Mouse (Mus musculus) neural tube, embryonic 11.5 days (tissue): ENCODE data around the gene Snx29. TPM values are rescaled to one million over a fixed set of nuclear protein-coding genes. Genes with fewer than 3 reads are reported as not detected.

Source experiments
- ATAC-seq: fragments of 200-750 bp; cut with Nextera tagmentation; 2 replicates; pipeline ENCODE4 v1.8.0; 2017; ENCODE audit warnings: moderate number of reproducible peaks, mild to moderate bottlenecking, moderate TSS enrichment, moderate library complexity; ENCODE audit not compliant: insufficient read depth, low FRiP score, low TSS enrichment
- DNase-seq: peaks from one replicate; pipeline ENCODE4 v3.0.0-alpha.2; 2015; ENCODE audit warnings: low spot score
- H3K27ac ChIP-seq: fragments of 300-500 bp; sonication (generic); 2 replicates; pipeline ENCODE4 v1.5.1; 2014; ENCODE audit warnings: low read depth, mild to moderate bottlenecking, low read length
- H3K27me3 ChIP-seq: fragments of 300-500 bp; sonication (generic); 2 replicates; pipeline ENCODE4 v1.6.1; 2014; ENCODE audit warnings: mild to moderate bottlenecking, low read length, mixed read lengths; ENCODE audit not compliant: control insufficient read depth, insufficient read depth
- H3K36me3 ChIP-seq: fragments of 300-500 bp; sonication (generic); 2 replicates; pipeline ENCODE4 v1.6.1; 2014; ENCODE audit warnings: mild to moderate bottlenecking, low read length, moderate library complexity, mixed read lengths; ENCODE audit not compliant: control insufficient read depth, insufficient read depth
- H3K4me1 ChIP-seq: fragments of 300-500 bp; sonication (generic); 2 replicates; pipeline ENCODE4 v1.6.1; 2014; ENCODE audit warnings: low read length, mixed read lengths; ENCODE audit not compliant: control insufficient read depth, insufficient read depth
- H3K4me2 ChIP-seq: fragments of 300-500 bp; sonication (generic); 2 replicates; pipeline ENCODE4 v1.6.1; 2014; ENCODE audit warnings: low read depth, mild to moderate bottlenecking, moderate library complexity
- H3K4me3 ChIP-seq: fragments of 300-500 bp; sonication (generic); 2 replicates; pipeline ENCODE4 v1.5.1; 2014; ENCODE audit warnings: low read depth, low read length
- H3K9ac ChIP-seq: fragments of 300-500 bp; sonication (generic); 2 replicates; pipeline ENCODE4 v1.6.1; 2014; ENCODE audit warnings: mild to moderate bottlenecking, low read length
- H3K9me3 ChIP-seq: fragments of 300-500 bp; sonication (generic); 2 replicates; pipeline ENCODE4 v1.6.1; 2016; ENCODE audit warnings: low read length; ENCODE audit not compliant: control insufficient read depth
- WGBS: fragments of 180-500 bp; shearing (Covaris S2); extraction: QIAGEN DNeasy Blood & Tissue Kit; methylation state at CpG from one replicate; pipeline ENCODE4 v1.1.7; 2014; 5-methylcytosine and 5-hydroxymethylcytosine counted together
- polyA plus RNA-seq: library from polyadenylated mRNA; unstranded; fragments of >200 nt; fragmentation: Nextera tagmentation; extraction: Ambion mirVana; gene quantifications from 2 replicates; pipeline ENCODE4 v1.2.1, GENCODE M21; 2014

Gene Snx29
- polyA plus RNA-seq, 1 experiment from 2014 or later, result 10.6 TPM

DNA sequence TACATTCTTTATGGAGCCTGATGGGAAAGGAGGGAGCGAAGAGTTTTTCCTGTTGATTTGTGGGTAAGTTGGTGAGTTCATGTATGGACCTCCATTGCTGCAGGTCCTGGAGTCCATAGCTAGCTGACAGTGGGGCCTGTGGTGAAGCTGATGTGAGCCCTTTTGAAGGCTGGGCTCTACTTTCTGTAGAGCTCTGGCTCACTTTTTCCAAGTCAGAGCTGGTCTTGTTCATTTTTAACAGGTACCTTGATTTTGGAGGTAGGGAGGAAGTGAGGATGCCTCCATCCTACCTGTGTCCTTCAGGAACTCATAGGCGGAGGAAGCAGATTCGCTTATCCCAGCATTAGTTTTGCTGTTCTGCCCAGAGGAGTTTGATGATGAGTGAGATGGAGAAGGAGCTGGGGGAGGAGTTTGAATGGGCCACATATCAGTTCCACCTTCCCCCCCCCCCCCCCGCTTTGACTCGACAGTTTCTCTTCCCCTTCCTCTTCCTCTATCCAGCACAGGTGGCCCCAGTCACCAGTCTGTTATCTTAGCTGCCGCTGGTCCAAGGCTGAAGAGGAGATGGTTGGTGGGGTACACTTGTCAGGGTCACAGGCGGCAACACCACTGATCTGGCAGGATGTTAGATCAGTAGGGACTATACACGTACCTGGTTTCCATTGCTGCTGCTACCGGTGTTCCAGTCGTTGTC, 173.4 kb downstream of the Snx29 start:
- WGBS, result 94% methylated on average over 8 of the region's 10 CpGs
- no peak for DNase-seq
- H3K4me2 ChIP-seq, result no peak overlapping the region

DNA sequence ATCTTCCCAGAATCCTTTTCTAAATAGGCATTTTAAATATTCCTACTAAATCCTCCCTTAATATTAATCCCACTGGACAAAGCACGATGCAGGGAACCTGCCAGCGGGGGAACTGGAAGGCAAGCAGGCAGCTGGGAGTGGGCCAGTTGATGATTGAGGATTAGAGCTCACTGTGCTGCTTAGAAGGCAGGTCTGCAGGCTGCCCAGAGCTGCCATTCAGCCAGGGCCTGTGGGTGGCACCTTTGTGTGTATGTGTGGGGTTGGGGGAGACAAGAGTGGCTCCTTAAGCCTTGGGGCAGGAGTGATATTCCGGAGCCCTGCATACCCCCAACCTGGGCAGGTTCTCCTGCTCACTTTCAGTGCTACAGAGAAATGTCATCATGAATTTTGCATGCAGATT, 174.0 kb downstream of the Snx29 start:
- Histone ChIP-seq H3K4me1 (no peaks in the 10 kb centered on the region), H3K9me3 (no peaks in the 10 kb centered on the region), H3K27me3 (no peaks in the 10 kb centered on the region), H3K27ac (no peak overlapping the region), H3K4me2 (no peak overlapping the region), H3K4me3 (no peak overlapping the region), H3K36me3 (no peaks in the 10 kb centered on the region), H3K9ac (no peak overlapping the region)
- WGBS, result 90% methylated on average over 3 of the region's 3 CpGs
- ATAC-seq (no peak), DNase-seq (no peak)

More for the DNA sequence above, 173.4 kb downstream of the Snx29 start:
- ATAC-seq, result no peak
- Histone ChIP-seq H3K4me3 (no peak overlapping the region), H3K9me3 (no peaks in the 10 kb centered on the region), H3K9ac (no peak overlapping the region), H3K4me1 (no peaks in the 10 kb centered on the region), H3K27me3 (no peaks in the 10 kb centered on the region), H3K27ac (no peak overlapping the region), H3K36me3 (no peaks in the 10 kb centered on the region)

DNA sequence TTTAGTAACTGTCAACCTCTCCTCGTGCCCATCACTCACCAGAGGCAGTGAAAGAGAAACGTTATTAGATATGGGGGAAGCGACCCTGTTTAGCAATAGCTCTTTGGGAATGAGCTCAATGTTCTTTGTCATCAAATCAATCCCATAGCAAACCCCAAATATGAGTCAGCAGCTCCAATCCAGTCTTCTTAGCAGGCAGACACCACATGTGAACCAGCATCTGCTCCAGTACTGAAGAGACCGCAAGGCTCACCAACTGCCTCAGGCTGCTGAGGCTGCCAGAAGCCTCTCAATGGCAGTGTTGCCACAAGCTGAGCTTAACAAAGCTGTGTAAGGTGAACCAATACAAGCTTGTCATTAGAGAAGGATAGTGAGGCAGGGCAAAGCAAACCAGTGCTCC, 177.4 kb downstream of the Snx29 start:
- H3K27ac ChIP-seq, result no peak overlapping the region
- H3K27me3 ChIP-seq, result no peaks in the 10 kb centered on the region
- no peaks in the 10 kb centered on the region for H3K36me3 ChIP-seq
- WGBS, result 74% methylated on average over 4 of the region's 4 CpGs
- no peak overlapping the region for H3K4me3 ChIP-seq
- ATAC-seq (no peak), DNase-seq (no peak)
- H3K9me3 ChIP-seq, result no peaks in the 10 kb centered on the region
- H3K4me1 ChIP-seq, result no peaks in the 10 kb centered on the region
- H3K4me2 ChIP-seq, result no peak overlapping the region
- no peak overlapping the region for H3K9ac ChIP-seq

DNA sequence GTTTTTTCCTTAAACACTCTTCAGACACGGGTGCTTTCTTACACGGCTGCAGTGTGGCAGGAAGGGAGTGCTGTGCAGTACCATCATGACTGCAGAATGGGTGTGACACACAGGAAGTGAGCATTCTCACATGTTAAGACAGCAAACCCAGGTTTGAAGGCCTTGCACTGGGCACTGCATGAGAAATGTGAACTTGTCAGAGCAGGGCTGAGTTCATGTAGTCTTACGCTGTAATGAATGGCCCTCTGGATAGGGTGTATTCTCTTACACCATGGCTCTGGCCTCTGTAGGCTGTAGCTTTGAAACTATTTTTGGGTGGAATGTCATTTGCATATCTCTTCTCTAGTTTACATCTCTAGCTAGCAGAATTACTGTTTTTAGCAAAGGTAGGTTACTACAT, 178.4 kb downstream of the Snx29 start:
- Histone ChIP-seq H3K4me1 (no peaks in the 10 kb centered on the region), H3K9me3 (no peaks in the 10 kb centered on the region), H3K27me3 (no peaks in the 10 kb centered on the region), H3K36me3 (no peaks in the 10 kb centered on the region), H3K4me3 (no peak overlapping the region), H3K9ac (no peak overlapping the region), H3K27ac (no peak overlapping the region), H3K4me2 (no peak overlapping the region)
- DNase-seq (no peak), ATAC-seq (no peak)
- WGBS, result 83% methylated on average over 3 of the region's 3 CpGs

- Histone ChIP-seq H3K9ac (no peak overlapping the region), H3K36me3 (no peaks in the 10 kb centered on the region), H3K27me3 (no peaks in the 10 kb centered on the region), H3K9me3 (no peaks in the 10 kb centered on the region), H3K4me2 (no peak overlapping the region), H3K27ac (no peak overlapping the region), H3K4me3 (no peak overlapping the region), H3K4me1 (no peaks in the 10 kb centered on the region)
- DNase-seq, result no peak
- ATAC-seq, result no peak
- WGBS, result 91% methylated on average over 2 of the region's 2 CpGs
These were observed 178.9 kb downstream of the Snx29 start for GRCm38 (mm10) chr16:11501611-11502010.

- Histone ChIP-seq H3K27ac (no peak overlapping the region), H3K4me2 (no peak overlapping the region), H3K9ac (no peak overlapping the region), H3K4me3 (no peak overlapping the region), H3K27me3 (no peaks in the 10 kb centered on the region), H3K36me3 (no peaks in the 10 kb centered on the region), H3K9me3 (no peaks in the 10 kb centered on the region), H3K4me1 (no peaks in the 10 kb centered on the region)
- ATAC-seq (no peak), DNase-seq (no peak)
- WGBS, result 82% methylated on average over 2 of the region's 2 CpGs
These were observed 182.2 kb downstream of the Snx29 start for GRCm38 (mm10) chr16:11504666-11505491.

DNA sequence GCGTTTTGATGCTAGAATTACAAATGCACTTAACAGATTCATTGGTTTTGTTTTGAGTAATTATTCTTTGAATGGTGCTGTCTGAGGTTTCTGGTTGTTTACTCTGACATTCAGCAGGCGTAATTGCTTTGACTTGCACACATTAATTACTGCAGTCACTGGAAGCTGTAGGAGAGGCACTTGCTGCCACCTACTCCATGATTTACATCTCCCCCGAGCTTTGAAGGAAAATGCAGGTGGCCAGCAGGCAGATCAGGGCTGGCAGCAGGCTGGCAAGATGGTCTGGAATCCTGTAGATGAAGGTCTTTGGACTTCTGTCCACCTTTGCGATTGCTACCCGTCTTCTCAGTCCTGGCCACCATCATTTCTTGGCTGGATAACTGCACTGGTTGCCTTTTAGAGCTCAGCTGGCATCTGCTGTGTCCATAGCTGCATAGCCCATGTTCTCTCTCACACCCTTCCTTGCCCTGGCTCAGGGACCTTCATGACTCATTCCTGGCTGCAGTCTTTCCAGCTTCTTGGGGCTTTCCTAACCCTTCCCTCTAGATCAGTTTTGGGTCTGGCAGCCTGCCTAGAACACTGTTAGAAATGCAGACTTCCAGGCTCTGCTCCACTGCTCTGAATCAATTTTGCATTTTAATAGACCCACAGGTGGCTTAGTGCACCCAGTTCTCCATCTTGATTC, 182.9 kb downstream of the Snx29 start:
- Histone ChIP-seq H3K4me1 (no peaks in the 10 kb centered on the region), H3K36me3 (no peaks in the 10 kb centered on the region), H3K27ac (no peak overlapping the region), H3K4me3 (no peak overlapping the region), H3K9me3 (no peaks in the 10 kb centered on the region), H3K9ac (no peak overlapping the region), H3K27me3 (no peaks in the 10 kb centered on the region), H3K4me2 (no peak overlapping the region)
- no peak for DNase-seq
- ATAC-seq, result no peak
- 63% methylated on average over 5 of the region's 5 CpGs for WGBS

DNA sequence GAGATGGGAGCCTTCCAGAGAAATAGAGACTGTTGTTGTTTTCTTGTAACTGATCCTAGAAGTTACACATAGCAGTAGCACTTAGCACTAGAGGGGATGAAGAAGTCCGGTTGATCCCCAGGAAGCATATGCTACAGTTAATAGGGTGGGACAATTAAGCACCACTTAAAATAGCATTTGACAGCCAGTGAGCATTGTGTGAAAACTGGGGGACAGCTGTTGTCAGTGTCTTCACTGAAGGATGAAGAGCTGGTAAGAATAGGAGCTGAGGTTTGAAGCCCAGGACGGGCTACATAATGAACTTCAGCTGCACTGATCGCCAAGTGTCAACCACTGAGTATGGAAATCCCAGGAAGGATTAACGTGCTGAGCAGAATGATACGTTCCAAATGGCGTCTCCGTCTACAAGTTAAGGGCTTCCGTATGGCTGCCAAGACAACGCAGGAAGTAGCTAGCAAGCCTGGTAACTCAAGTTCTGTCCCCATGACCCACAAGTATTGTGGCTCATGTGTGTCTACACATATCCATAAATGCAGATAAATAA, 184.6 kb downstream of the Snx29 start:
- H3K9me3 ChIP-seq, result no peaks in the 10 kb centered on the region
- DNase-seq, result no peak
- H3K27ac ChIP-seq, result no peak overlapping the region
- no peaks in the 10 kb centered on the region for H3K36me3 ChIP-seq
- no peak for ATAC-seq
- H3K27me3 ChIP-seq, result no peaks in the 10 kb centered on the region
- no peak overlapping the region for H3K4me3 ChIP-seq
- no peaks in the 10 kb centered on the region for H3K4me1 ChIP-seq
- 84% methylated on average over 9 of the region's 9 CpGs for WGBS
- no peak overlapping the region for H3K9ac ChIP-seq
- H3K4me2 ChIP-seq, result no peak overlapping the region
